Mouse (Mus musculus) stomach, embryonic 16.5 days (tissue): Measurements from ENCODE around the gene Pigm. TPM values are rescaled to one million over a fixed set of nuclear protein-coding genes. Genes with fewer than 3 reads are reported as not detected.

Source experiments
- ATAC-seq: fragments of 200-750 bp; cut with Nextera tagmentation; 2 replicates; pipeline ENCODE4 v1.8.0; 2017; ENCODE audit warnings: moderate number of reproducible peaks, moderate TSS enrichment; ENCODE audit not compliant: insufficient read depth, low FRiP score
- H3K27ac ChIP-seq: fragments of 300-500 bp; sonication (generic); 2 replicates; pipeline ENCODE4 v1.5.1; 2014; ENCODE audit warnings: low read length
- H3K27me3 ChIP-seq: fragments of 300-500 bp; sonication (generic); 2 replicates; pipeline ENCODE4 v1.6.1; 2014; ENCODE audit warnings: low read length, control low read depth, mixed read lengths; ENCODE audit not compliant: control insufficient read depth, insufficient read depth
- H3K36me3 ChIP-seq: fragments of 300-500 bp; sonication (generic); 2 replicates; pipeline ENCODE4 v1.6.1; 2014; ENCODE audit warnings: low read length; ENCODE audit not compliant: control insufficient read depth, insufficient read depth
- H3K4me1 ChIP-seq: fragments of 300-500 bp; sonication (generic); 2 replicates; pipeline ENCODE4 v1.6.1; 2014; ENCODE audit warnings: low read length, control low read depth, mixed read lengths; ENCODE audit not compliant: control insufficient read depth, insufficient read depth
- H3K4me2 ChIP-seq: fragments of 300-500 bp; sonication (generic); 2 replicates; pipeline ENCODE4 v1.6.1; 2014; ENCODE audit warnings: low read depth, low read length, mixed read lengths
- H3K4me3 ChIP-seq: fragments of 300-500 bp; sonication (generic); replicated peaks from 2 replicates; pipeline ENCODE4 v1.5.1; 2014; ENCODE audit warnings: mild to moderate bottlenecking, low read length
- H3K9ac ChIP-seq: fragments of 300-500 bp; sonication (generic); 2 replicates; pipeline ENCODE4 v1.6.1; 2014; ENCODE audit warnings: low read length
- H3K9me3 ChIP-seq: fragments of 300-500 bp; sonication (generic); replicated peaks from 2 replicates; pipeline ENCODE4 v1.6.1; 2016; ENCODE audit warnings: low read length, control low read depth; ENCODE audit not compliant: control insufficient read depth
- WGBS: fragments of 180-500 bp; shearing (Covaris S2); extraction: QIAGEN DNeasy Blood & Tissue Kit; methylation state at CpG from one replicate; pipeline ENCODE4 v1.1.7; 2014; 5-methylcytosine and 5-hydroxymethylcytosine counted together
- polyA plus RNA-seq: library from polyadenylated mRNA; unstranded; fragments of >200 nt; fragmentation: Nextera tagmentation; extraction: Ambion mirVana; gene quantifications from 2 replicates; pipeline ENCODE4 v1.2.1, GENCODE M21; 2015

Gene Pigm
- polyA plus RNA-seq, 1 experiment from 2014 or later: 6.4 TPM

GRCm38 (mm10) chr1:172431836-172432586 is 55.7 kb downstream of the Pigm start:
- Histone ChIP-seq H3K27ac (peak overlapping the region; percentile 16; the same call in 1 of the 2 replicates), H3K9ac (no peak overlapping the region), H3K4me2 (no peak overlapping the region), H3K4me3 (no peak overlapping the region), H3K36me3 (no peaks in the 10 kb centered on the region), H3K4me1 (peaks cover 21% of the 10 kb centered on the region), H3K27me3 (no peaks in the 10 kb centered on the region), H3K9me3 (no peaks in the 10 kb centered on the region)
- WGBS: 22% methylated on average over 4 of the region's 4 CpGs
- peak; percentile 77 for ATAC-seq

GRCm38 (mm10) chr1:172432587-172432955 is 56.2 kb downstream of the Pigm start:
- no peak for ATAC-seq
- no peaks in the 10 kb centered on the region for H3K36me3 ChIP-seq
- no peaks in the 10 kb centered on the region for H3K9me3 ChIP-seq
- H3K4me1 ChIP-seq: peaks cover 21% of the 10 kb centered on the region
- no peak overlapping the region for H3K4me2 ChIP-seq
- no peak overlapping the region for H3K4me3 ChIP-seq
- no peaks in the 10 kb centered on the region for H3K27me3 ChIP-seq
- no peak overlapping the region for H3K9ac ChIP-seq
- 65% methylated on average over 3 of the region's 3 CpGs for WGBS
- no peak overlapping the region for H3K27ac ChIP-seq

DNA sequence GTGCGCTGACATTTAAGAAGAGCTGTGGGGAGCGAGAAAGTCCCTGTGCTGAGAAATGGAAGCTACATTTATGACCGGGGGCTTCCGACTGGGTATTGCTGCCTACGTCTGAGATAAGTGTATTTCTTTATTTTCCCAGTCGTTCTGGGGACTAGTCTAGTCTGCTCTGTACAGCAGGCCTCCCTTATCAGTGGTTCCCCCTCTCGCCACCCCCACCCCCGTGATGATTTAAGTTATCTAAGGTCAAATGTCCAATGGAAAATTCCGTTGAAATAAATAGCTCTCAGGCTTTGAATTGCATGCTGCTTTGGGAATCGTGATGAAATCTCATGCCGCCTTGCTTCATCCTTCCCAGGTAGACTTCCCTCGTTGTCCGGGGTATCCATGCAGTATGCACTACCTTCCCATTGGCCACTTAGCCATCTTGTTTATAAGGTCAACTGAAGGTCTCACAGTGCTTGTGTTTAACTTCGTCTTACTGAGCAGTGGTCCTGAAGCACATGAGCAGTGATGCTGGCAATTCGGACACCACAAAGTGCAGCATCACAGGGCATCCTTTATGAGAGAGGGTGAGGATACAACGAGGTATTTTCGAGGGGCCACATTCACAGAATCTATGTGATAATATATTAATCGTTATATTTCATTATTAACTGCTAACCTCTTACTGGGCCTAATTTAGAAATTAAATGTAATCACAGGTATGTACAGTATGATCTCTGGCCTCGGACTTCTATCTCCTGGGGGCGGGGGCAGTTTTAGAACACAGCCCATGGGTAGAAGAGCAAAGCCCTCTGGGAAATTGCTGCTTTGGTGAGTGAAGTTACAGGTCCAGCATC is 56.9 kb downstream of the Pigm start:
- H3K27ac ChIP-seq: no peak overlapping the region

More for the DNA sequence above, 56.9 kb downstream of the Pigm start:
- no peaks in the 10 kb centered on the region for H3K9me3 ChIP-seq
- 61% methylated on average over 20 of the region's 20 CpGs for WGBS
- H3K9ac ChIP-seq: no peak overlapping the region
- no peak overlapping the region for H3K4me2 ChIP-seq
- H3K4me1 ChIP-seq: peaks cover 21% of the 10 kb centered on the region
- H3K27me3 ChIP-seq: no peaks in the 10 kb centered on the region
- H3K36me3 ChIP-seq: no peaks in the 10 kb centered on the region
- ATAC-seq: no peak
- no peak overlapping the region for H3K4me3 ChIP-seq

Other genes with a start within 250 kb of the Pigm start
- gene Pex19, start 249.8 kb upstream of the Pigm start, polyA plus RNA-seq: 123 and 129 TPM in 2 replicates
- gene Dcaf8, start 228.5 kb upstream of the Pigm start, polyA plus RNA-seq: 120 and 123 TPM in 2 replicates
- gene Pea15a, start 169.7 kb upstream of the Pigm start, polyA plus RNA-seq: 131 and 148 TPM in 2 replicates
- gene Casq1, start 156.7 kb upstream of the Pigm start, polyA plus RNA-seq: 26.1 and 53.9 TPM in 2 replicates
- 0.04 TPM in 1 of 2 replicates, not detected in the other for gene Atp1a4, start 118.1 kb upstream of the Pigm start, polyA plus RNA-seq
- 27.8 and 35.0 TPM in 2 replicates for gene Igsf8, start 114.9 kb upstream of the Pigm start, polyA plus RNA-seq
- gene Atp1a2, start 78.5 kb upstream of the Pigm start, polyA plus RNA-seq: 5.7 and 7.5 TPM in 2 replicates
- 0.07 TPM in 1 of 2 replicates, not detected in the other for gene Kcnj9, start 47.2 kb upstream of the Pigm start, polyA plus RNA-seq
- 0.07 and 0.19 TPM in 2 replicates for gene Kcnj10, start 35.3 kb upstream of the Pigm start, polyA plus RNA-seq
- 0.59 and 0.91 TPM in 2 replicates for gene Slamf9, start 98.8 kb downstream of the Pigm start, polyA plus RNA-seq
- gene Igsf9, start 105.2 kb downstream of the Pigm start, polyA plus RNA-seq: 51.6 and 55.3 TPM in 2 replicates
- 377 and 446 TPM in 2 replicates for gene Tagln2, start 123.5 kb downstream of the Pigm start, polyA plus RNA-seq
- 2.6 and 3.1 TPM in 2 replicates for gene Cfap45, start 144.3 kb downstream of the Pigm start, polyA plus RNA-seq
- 1.6 and 2.5 TPM in 2 replicates for gene Vsig8, start 179.4 kb downstream of the Pigm start, polyA plus RNA-seq
- gene Slamf8, start 214.0 kb downstream of the Pigm start, polyA plus RNA-seq: 0.39 and 0.45 TPM in 2 replicates
- not detected in 2 replicates for gene Fcrl6, start 226.0 kb downstream of the Pigm start, polyA plus RNA-seq